Mouse (Mus musculus) heart, adult 2 months (tissue): Measurements from ENCODE around the gene Gcm2.
A peak's percentile ranks its signal among the peaks of the same experiment; 100 is the strongest.

Experiments
- CTCF ChIP-seq: fragments of 200-600 bp; IDR thresholded peaks from 2 replicates; pipeline ENCODE4 v1.8.1; 2022; ENCODE audit warnings: antibody characterized with exemption, mild to moderate bottlenecking, moderate library complexity
- EP300 ChIP-seq: fragments of 200-500 bp; IDR thresholded peaks from 2 replicates; pipeline ENCODE4 v1.6.1; 2011; ENCODE audit warnings: low read depth, low read length, control low read depth; ENCODE audit not compliant: insufficient read depth
- POLR2A ChIP-seq: fragments of 200-500 bp; IDR thresholded peaks from 2 replicates; pipeline ENCODE4 v1.6.1; 2011; ENCODE audit warnings: mild to moderate bottlenecking, low read depth, low read length, control low read depth; ENCODE audit not compliant: insufficient read depth

GRCm38 (mm10) chr13:41085140-41085539, 25.7 kb downstream of the Gcm2 start:
- TF ChIP-seq POLR2A: no peak
- TF ChIP-seq EP300: no peak
- TF ChIP-seq CTCF: peak; percentile 68
